Mouse (Mus musculus): ENCODE data around the gene Ankrd42. TPM values are rescaled to one million over a fixed set of nuclear protein-coding genes. Genes with fewer than 3 reads are reported as not detected.

Ankrd42 gene
- total and polyA plus RNA-seq, 2 experiments from 2014 or later, result 23.0 to 25.8 TPM

- WGBS, result 90% methylated on average over 2 of the region's 2 CpGs
- no peaks in the 10 kb centered on the region for H3K4me1 ChIP-seq (ENCODE audit: insufficient read depth, low read length)
- no peaks in the 10 kb centered on the region for H3K36me3 ChIP-seq (ENCODE audit: insufficient read depth, low read length)
- H3K9ac ChIP-seq (replicated peaks; ENCODE audit: low read length, poor library complexity, severe bottlenecking), result no peak overlapping the region
- no peaks in the 10 kb centered on the region for H3K27me3 ChIP-seq (ENCODE audit: insufficient read depth, low read length)
- H3K4me3 ChIP-seq (ENCODE audit: low read depth, low read length), result no peak overlapping the region
- DNase-seq (ENCODE audit: low spot score) (no peak), ATAC-seq (ENCODE audit: low FRiP score) (no peak)
- H3K9me3 ChIP-seq (ENCODE audit: low read length), result no peaks in the 10 kb centered on the region
- no peak for TF ChIP-seq CTCF (IDR thresholded peaks at IDR 0.05)
- no peak overlapping the region for H3K27ac ChIP-seq (ENCODE audit: low read depth, low read length)
- no peak overlapping the region for H3K4me2 ChIP-seq (ENCODE audit: low read depth, low read length, poor library complexity, severe bottlenecking)
These were observed 78.2 kb downstream of the Ankrd42 start for GRCm38 (mm10) chr7:92558744-92559143.

- H3K4me3 ChIP-seq (ENCODE audit: low read depth, low read length), result no peak overlapping the region
- H3K4me2 ChIP-seq (ENCODE audit: low read depth, low read length, poor library complexity, severe bottlenecking), result no peak overlapping the region
- 49% methylated on average over 4 of the region's 4 CpGs for WGBS
- no peaks in the 10 kb centered on the region for H3K36me3 ChIP-seq (ENCODE audit: insufficient read depth, low read length)
- no peak for ATAC-seq (ENCODE audit: low FRiP score)
- no peak overlapping the region for H3K9ac ChIP-seq (replicated peaks; ENCODE audit: low read length, poor library complexity, severe bottlenecking)
- no peaks in the 10 kb centered on the region for H3K4me1 ChIP-seq (ENCODE audit: insufficient read depth, low read length)
- TF ChIP-seq CTCF (IDR thresholded peaks at IDR 0.05), result peak; percentile 82
- peak; percentile 84 for DNase-seq (ENCODE audit: low spot score)
- H3K27me3 ChIP-seq (ENCODE audit: insufficient read depth, low read length), result no peaks in the 10 kb centered on the region
- H3K27ac ChIP-seq (ENCODE audit: low read depth, low read length), result no peak overlapping the region
- H3K9me3 ChIP-seq (ENCODE audit: low read length), result no peaks in the 10 kb centered on the region
These were observed 86.0 kb downstream of the Ankrd42 start for GRCm38 (mm10) chr7:92550990-92551392.

GRCm38 (mm10) chr7:92550248-92550989 is 86.5 kb downstream of the Ankrd42 start:
- TF ChIP-seq CTCF (IDR thresholded peaks at IDR 0.05), result no peak
- no peak for DNase-seq (ENCODE audit: low spot score)
- H3K4me2 ChIP-seq (ENCODE audit: low read depth, low read length, poor library complexity, severe bottlenecking), result no peak overlapping the region
- H3K9ac ChIP-seq (replicated peaks; ENCODE audit: low read length, poor library complexity, severe bottlenecking), result no peak overlapping the region
- H3K36me3 ChIP-seq (ENCODE audit: insufficient read depth, low read length), result no peaks in the 10 kb centered on the region
- no peaks in the 10 kb centered on the region for H3K9me3 ChIP-seq (ENCODE audit: low read length)
- no peak overlapping the region for H3K4me3 ChIP-seq (ENCODE audit: low read depth, low read length)
- no peak overlapping the region for H3K27ac ChIP-seq (ENCODE audit: low read depth, low read length)
- no peaks in the 10 kb centered on the region for H3K4me1 ChIP-seq (ENCODE audit: insufficient read depth, low read length)
- ATAC-seq (ENCODE audit: low FRiP score), result no peak
- 86% methylated on average over 6 of the region's 6 CpGs for WGBS
- H3K27me3 ChIP-seq (ENCODE audit: insufficient read depth, low read length), result no peaks in the 10 kb centered on the region

GRCm38 (mm10) chr7:92546763-92547162 is 90.2 kb downstream of the Ankrd42 start:
- ATAC-seq (ENCODE audit: low FRiP score) (no peak), DNase-seq (ENCODE audit: low spot score) (no peak)
- 81% methylated on average over 2 of the region's 2 CpGs for WGBS
- no peak for TF ChIP-seq CTCF (IDR thresholded peaks at IDR 0.05)
- Histone ChIP-seq H3K36me3 (ENCODE audit: insufficient read depth, low read length) (no peaks in the 10 kb centered on the region), H3K9me3 (ENCODE audit: low read length) (no peaks in the 10 kb centered on the region), H3K4me3 (ENCODE audit: low read depth, low read length) (no peak overlapping the region), H3K27ac (ENCODE audit: low read depth, low read length) (no peak overlapping the region), H3K4me2 (ENCODE audit: low read depth, low read length, poor library complexity, severe bottlenecking) (no peak overlapping the region), H3K9ac (replicated peaks; ENCODE audit: low read length, poor library complexity, severe bottlenecking) (no peak overlapping the region), H3K4me1 (ENCODE audit: insufficient read depth, low read length) (no peaks in the 10 kb centered on the region), H3K27me3 (ENCODE audit: insufficient read depth, low read length) (no peaks in the 10 kb centered on the region)

GRCm38 (mm10) chr7:92532351-92533036 is 104.4 kb downstream of the Ankrd42 start:
- DNase-seq (ENCODE audit: low spot score) (peak; percentile 63), ATAC-seq (ENCODE audit: low FRiP score) (peak; percentile 77)
- WGBS, result 26% methylated on average over 6 of the region's 6 CpGs
- Histone ChIP-seq H3K4me1 (ENCODE audit: insufficient read depth, low read length) (no peaks in the 10 kb centered on the region), H3K36me3 (ENCODE audit: insufficient read depth, low read length) (no peaks in the 10 kb centered on the region), H3K27ac (ENCODE audit: low read depth, low read length) (peak overlapping the region; percentile 55; the same call in 1 of the 2 replicates), H3K4me3 (ENCODE audit: low read depth, low read length) (no peak overlapping the region), H3K4me2 (ENCODE audit: low read depth, low read length, poor library complexity, severe bottlenecking) (no peak overlapping the region), H3K9ac (replicated peaks; ENCODE audit: low read length, poor library complexity, severe bottlenecking) (no peak overlapping the region; the same call in 1 of the 2 replicates), H3K27me3 (ENCODE audit: insufficient read depth, low read length) (no peaks in the 10 kb centered on the region), H3K9me3 (ENCODE audit: low read length) (no peaks in the 10 kb centered on the region)
- no peak for TF ChIP-seq CTCF (IDR thresholded peaks at IDR 0.05)

Other genes with a start within 250 kb of the Ankrd42 start
- gene Ccdc90b, start 76.0 kb downstream of the Ankrd42 start, total RNA-seq (2014; rRNA removed), result 39.6 and 52.2 TPM in 2 replicates
- 44.1 and 47.3 TPM in 2 replicates for gene Ccdc90b, start 76.0 kb downstream of the Ankrd42 start, polyA plus RNA-seq (2015; fragmentation: Nextera tagmentation; extraction: Ambion mirVana)
- gene Pcf11, start 32.8 kb upstream of the Ankrd42 start, total RNA-seq (2014; rRNA removed), result 34.6 and 37.3 TPM in 2 replicates
- gene Pcf11, start 32.8 kb upstream of the Ankrd42 start, polyA plus RNA-seq (2015; fragmentation: Nextera tagmentation; extraction: Ambion mirVana), result 11.2 and 14.7 TPM in 2 replicates
- gene Rab30, start 104.5 kb upstream of the Ankrd42 start, total RNA-seq (2014; rRNA removed), result 37.2 and 44.7 TPM in 2 replicates
- 13.6 and 18.5 TPM in 2 replicates for gene Rab30, start 104.5 kb upstream of the Ankrd42 start, polyA plus RNA-seq (2015; fragmentation: Nextera tagmentation; extraction: Ambion mirVana)
- 3.4 and 3.7 TPM in 2 replicates for gene Ddias, start 237.1 kb upstream of the Ankrd42 start, total RNA-seq (2014; rRNA removed)
- gene Ddias, start 237.1 kb upstream of the Ankrd42 start, polyA plus RNA-seq (2015; fragmentation: Nextera tagmentation; extraction: Ambion mirVana), result 2.2 and 2.4 TPM in 2 replicates
- gene Prcp, start 237.3 kb upstream of the Ankrd42 start, total RNA-seq (2014; rRNA removed), result 20.1 and 22.1 TPM in 2 replicates
- gene Prcp, start 237.3 kb upstream of the Ankrd42 start, polyA plus RNA-seq (2015; fragmentation: Nextera tagmentation; extraction: Ambion mirVana), result 12.8 and 14.3 TPM in 2 replicates